Mouse (Mus musculus) liver, postnatal 0 days (tissue): ENCODE results near the gene Pax2. TPM values are rescaled to one million over a fixed set of nuclear protein-coding genes. Genes with fewer than 3 reads are reported as not detected.

ENCODE experiments used
- ATAC-seq: fragments of 200-750 bp; cut with Nextera tagmentation; 2 replicates; pipeline ENCODE4 v1.8.0; 2017; ENCODE audit warnings: mild to moderate bottlenecking, moderate library complexity
- DNase-seq: peaks from one replicate; pipeline ENCODE4 v3.0.0-alpha.2; 2016
- H3K27ac ChIP-seq: fragments of 300-500 bp; sonication (generic); 2 replicates; pipeline ENCODE4 v1.5.1; 2014; ENCODE audit warnings: antibody characterized with exemption, moderate library complexity, mild to moderate bottlenecking, low read depth
- H3K27me3 ChIP-seq: fragments of 300-500 bp; sonication (generic); 2 replicates; pipeline ENCODE4 v1.6.1; 2014; ENCODE audit warnings: low read length, control low read depth, mixed read lengths; ENCODE audit not compliant: insufficient read depth
- H3K36me3 ChIP-seq: fragments of 300-500 bp; sonication (generic); replicated peaks from 2 replicates; pipeline ENCODE4 v1.6.1; 2014; ENCODE audit warnings: mild to moderate bottlenecking, control low read depth, low read length, moderate library complexity, mixed read lengths; ENCODE audit not compliant: insufficient read depth
- H3K4me1 ChIP-seq: fragments of 300-500 bp; sonication (generic); 2 replicates; pipeline ENCODE4 v1.6.1; 2014; ENCODE audit warnings: antibody characterized with exemption, mild to moderate bottlenecking, control low read depth; ENCODE audit not compliant: insufficient read depth
- H3K4me2 ChIP-seq: fragments of 300-500 bp; sonication (generic); 2 replicates; pipeline ENCODE4 v1.6.1; 2014; ENCODE audit warnings: low read depth, mild to moderate bottlenecking, low read length, moderate library complexity, mixed read lengths
- H3K4me3 ChIP-seq: fragments of 300-500 bp; sonication (generic); 2 replicates; pipeline ENCODE4 v1.5.1; 2014; ENCODE audit warnings: low read depth, low read length
- H3K9ac ChIP-seq: fragments of 300-500 bp; sonication (generic); replicated peaks from 2 replicates; pipeline ENCODE4 v1.6.1; 2014; ENCODE audit warnings: mild to moderate bottlenecking, moderate library complexity
- H3K9me3 ChIP-seq: fragments of 300-500 bp; sonication (generic); 2 replicates; pipeline ENCODE4 v1.6.1; 2016; ENCODE audit warnings: mild to moderate bottlenecking, control low read depth, low read length, mixed read lengths
- CTCF ChIP-seq: sonication (generic); IDR thresholded peaks from 2 replicates; pipeline ENCODE4 v1.5.1; 2016; ENCODE audit warnings: antibody characterized with exemption, low read depth
- EP300 ChIP-seq: IDR thresholded peaks from 2 replicates; pipeline ENCODE4 v1.6.1; 2016; ENCODE audit warnings: antibody characterized with exemption, low read depth, mild to moderate bottlenecking
- WGBS: fragments of 180-500 bp; shearing (Covaris S2); extraction: QIAGEN DNeasy Blood & Tissue Kit; methylation state at CpG from one replicate; pipeline ENCODE4 v1.1.7; 2014; ENCODE audit not compliant: insufficient replicate concordance; 5-methylcytosine and 5-hydroxymethylcytosine counted together
- polyA plus RNA-seq: library from polyadenylated mRNA; unstranded; fragments of >200 nt; fragmentation: Nextera tagmentation; extraction: Ambion mirVana; gene quantifications from 2 replicates; pipeline ENCODE4 v1.2.1, GENCODE M21; 2015

Pax2 gene
- polyA plus RNA-seq, 1 experiment from 2014 or later = not detected

- Histone ChIP-seq H3K36me3 (no peaks in the 10 kb centered on the region), H3K4me3 (no peak overlapping the region)
- ATAC-seq = no peak
These were observed 6.3 kb downstream of the Pax2 start for GRCm38 (mm10) chr19:44762121-44762621.

GRCm38 (mm10) chr19:44770268-44771050 is 14.6 kb downstream of the Pax2 start:
- Histone ChIP-seq H3K4me1 (peaks cover 6% of the 10 kb centered on the region; the same call in 1 of the 2 replicates), H3K27ac (no peak overlapping the region), H3K4me2 (no peak overlapping the region), H3K9ac (no peak overlapping the region), H3K9me3 (no peaks in the 10 kb centered on the region), H3K36me3 (no peaks in the 10 kb centered on the region), H3K4me3 (no peak overlapping the region), H3K27me3 (peaks cover 9% of the 10 kb centered on the region)
- 52% methylated on average over 6 of the region's 6 CpGs for WGBS
- DNase-seq (no peak), ATAC-seq (no peak)
- TF ChIP-seq EP300 (no peak), CTCF (no peak)

More at GRCm38 (mm10) chr19:44762121-44762621, 6.3 kb downstream of the Pax2 start:
- no peak overlapping the region for H3K9ac ChIP-seq
- no peaks in the 10 kb centered on the region for H3K9me3 ChIP-seq
- WGBS = 30% methylated on average over 7 of the region's 7 CpGs
- no peak overlapping the region for H3K4me2 ChIP-seq
- TF ChIP-seq EP300 (no peak), CTCF (no peak)
- H3K27me3 ChIP-seq = peaks cover 88% of the 10 kb centered on the region
- 0 out of 2 replicates have a peak, but pooled peaks cover 1% of the 10 kb centered on the region for H3K4me1 ChIP-seq
- no peak for DNase-seq
- H3K27ac ChIP-seq = no peak overlapping the region

- peak; percentile 99 for ATAC-seq
- no peak overlapping the region for H3K4me3 ChIP-seq
- H3K27ac ChIP-seq = no peak overlapping the region
- no peak overlapping the region for H3K9ac ChIP-seq
- no peak for TF ChIP-seq CTCF
- 0 out of 2 replicates have a peak, but pooled peaks have one; percentile 27 for TF ChIP-seq EP300
- no peaks in the 10 kb centered on the region for H3K9me3 ChIP-seq
- peak; percentile 57 for DNase-seq
- H3K4me1 ChIP-seq = peaks cover 6% of the 10 kb centered on the region; the same call in 1 of the 2 replicates
- H3K27me3 ChIP-seq = 0 out of 2 replicates have a peak, but pooled peaks cover 7% of the 10 kb centered on the region
- 57% methylated on average over 13 of the region's 13 CpGs for whole genome bisulfite sequencing
- H3K4me2 ChIP-seq = no peak overlapping the region
- no peaks in the 10 kb centered on the region for H3K36me3 ChIP-seq
These were observed 15.7 kb downstream of the Pax2 start for GRCm38 (mm10) chr19:44771499-44771898.

GRCm38 (mm10) chr19:44781987-44782386 is 26.1 kb downstream of the Pax2 start:
- H3K9ac ChIP-seq = no peak overlapping the region
- no peak overlapping the region for H3K27ac ChIP-seq
- H3K27me3 ChIP-seq = 0 out of 2 replicates have a peak, but pooled peaks cover 17% of the 10 kb centered on the region
- ATAC-seq = no peak
- 46% methylated on average over 3 of the region's 3 CpGs for WGBS
- TF ChIP-seq EP300 (no peak), CTCF (no peak)
- no peaks in the 10 kb centered on the region for H3K36me3 ChIP-seq
- H3K4me3 ChIP-seq = no peak overlapping the region
- H3K4me2 ChIP-seq = no peak overlapping the region
- H3K4me1 ChIP-seq = no peaks in the 10 kb centered on the region
- H3K9me3 ChIP-seq = no peaks in the 10 kb centered on the region
- no peak for DNase-seq

- 0 out of 2 replicates have a peak, but pooled peaks cover 12% of the 10 kb centered on the region for H3K27me3 ChIP-seq
These were observed 28.5 kb downstream of the Pax2 start for GRCm38 (mm10) chr19:44784391-44784790.

GRCm38 (mm10) chr19:44788488-44788887 is 32.6 kb downstream of the Pax2 start:
- ATAC-seq (no peak), DNase-seq (no peak)
- H3K36me3 ChIP-seq = no peaks in the 10 kb centered on the region
- no peaks in the 10 kb centered on the region for H3K4me1 ChIP-seq
- H3K9ac ChIP-seq = no peak overlapping the region
- H3K27me3 ChIP-seq = 0 out of 2 replicates have a peak, but pooled peaks cover 11% of the 10 kb centered on the region
- TF ChIP-seq EP300 = no peak
- TF ChIP-seq CTCF = no peak
- no peak overlapping the region for H3K4me3 ChIP-seq
- H3K4me2 ChIP-seq = no peak overlapping the region
- no peaks in the 10 kb centered on the region for H3K9me3 ChIP-seq
- WGBS = 58% methylated on average over 8 of the region's 8 CpGs
- H3K27ac ChIP-seq = no peak overlapping the region

More at GRCm38 (mm10) chr19:44784391-44784790, 28.5 kb downstream of the Pax2 start:
- no peak overlapping the region for H3K4me2 ChIP-seq
- TF ChIP-seq EP300 = no peak
- no peak for TF ChIP-seq CTCF
- ATAC-seq = no peak
- DNase-seq = no peak
- H3K4me3 ChIP-seq = no peak overlapping the region
- no peaks in the 10 kb centered on the region for H3K4me1 ChIP-seq
- no peaks in the 10 kb centered on the region for H3K36me3 ChIP-seq
- H3K9ac ChIP-seq = no peak overlapping the region
- WGBS = 26% methylated on average over 4 of the region's 4 CpGs
- no peaks in the 10 kb centered on the region for H3K9me3 ChIP-seq
- no peak overlapping the region for H3K27ac ChIP-seq
